In genomic region chr1:183272867-183273818, GRCm38 (mm10) we compare ENCODE assay signal across 9 mouse cellular contexts. TPM values are rescaled to one million over a fixed set of nuclear protein-coding genes. Genes with fewer than 3 reads are reported as not detected.
DNase-seq lines count a peak whose midpoint lies in the region; ATAC-seq and TF ChIP-seq lines count a peak whose summit lies in the region.
"Had no signal": no experiment of that assay in that cellular context is flagged by ENCODE, and none has a peak within 500 bp of the region (broad histone marks: within the 10 kb centered on the region; RNA-seq: fewer than 3 reads in every experiment).

No protein-coding gene starts in this region.

- no peak overlapping the region for H3K9ac ChIP-seq in intestine, postnatal 0 days (ENCODE audit: low read depth, low read length)
- H3K9ac ChIP-seq: liver, embryonic 13.5 days had no signal

- no peak overlapping the region for H3K4me2 ChIP-seq in intestine, postnatal 0 days (replicated peaks; ENCODE audit: low read depth)
- H3K4me2 ChIP-seq: liver, embryonic 13.5 days had no signal

- 61% methylated on average over 10 of the region's 10 CpGs for WGBS in heart, embryonic 10.5 days
- WGBS in intestine, postnatal 0 days, result 53% methylated on average over 10 of the region's 10 CpGs

- H3K4me1 ChIP-seq in heart, embryonic 10.5 days, result no peaks in the 10 kb centered on the region
- H3K4me1 ChIP-seq in intestine, postnatal 0 days (replicated peaks; ENCODE audit: control insufficient read depth, insufficient read depth, low read length), result no peaks in the 10 kb centered on the region
- H3K4me1 ChIP-seq: liver, embryonic 13.5 days had no signal

- H3K9me3 ChIP-seq in heart, embryonic 10.5 days, result no peaks in the 10 kb centered on the region
- no peaks in the 10 kb centered on the region for H3K9me3 ChIP-seq in intestine, postnatal 0 days (ENCODE audit: control insufficient read depth)
- H3K9me3 ChIP-seq: liver, embryonic 13.5 days had no signal

- H3K36me3 ChIP-seq in heart, embryonic 10.5 days, result peaks cover 10% of the 10 kb centered on the region
- peaks cover 5% of the 10 kb centered on the region; the same call in 1 of the 2 replicates for H3K36me3 ChIP-seq in intestine, postnatal 0 days (ENCODE audit: control insufficient read depth, insufficient read depth)

- peak; percentile 75 for TF ChIP-seq CTCF in intestine, postnatal 0 days (IDR thresholded peaks at IDR 0.05; ENCODE audit: low read depth)

- no peak for ATAC-seq in intestine, postnatal 0 days

- peak; percentile 15 to 16 for DNase-seq in heart, adult 18-20 months
- no peak for DNase-seq in heart, embryonic 10.5 days (ENCODE audit: low spot score)
- DNase-seq in 3T3-L1 (ENCODE audit: low read depth, low spot score) (peak; percentile 73), NIH3T3 (ENCODE audit: low read depth) (peak; percentile 69)
- no peak for DNase-seq in spleen, postnatal 36 days (ENCODE audit: low spot score in 2 of 2)
- no peak for DNase-seq in urinary bladder, postnatal 25 days (ENCODE audit: low spot score)
- no peak for DNase-seq in kidney, adult 18-20 months
- DNase-seq: liver, embryonic 13.5 days had no signal

- H3K27ac ChIP-seq in heart, embryonic 10.5 days, result no peak overlapping the region
- no peak overlapping the region for H3K27ac ChIP-seq in intestine, postnatal 0 days (ENCODE audit: low read depth, low read length)
- H3K27ac ChIP-seq: liver, embryonic 13.5 days had no signal

- no peak overlapping the region for H3K4me3 ChIP-seq in heart, embryonic 10.5 days
- H3K4me3 ChIP-seq in intestine, postnatal 0 days (ENCODE audit: low read depth, low read length), result no peak overlapping the region
- H3K4me3 ChIP-seq: liver, embryonic 13.5 days had no signal

- H3K27me3 ChIP-seq in heart, embryonic 10.5 days (ENCODE audit: insufficient read depth, poor library complexity, severe bottlenecking), result no peaks in the 10 kb centered on the region
- no peaks in the 10 kb centered on the region for H3K27me3 ChIP-seq in intestine, postnatal 0 days (replicated peaks; ENCODE audit: control insufficient read depth, insufficient read depth, low read length)
- H3K27me3 ChIP-seq: liver, embryonic 13.5 days had no signal

RNA-seq across cellular contexts. Expression of gene Aida, which starts 23.2 kb away (rescaled TPM):
- 10 to 100 TPM; 28.4 to 29.0 TPM for total RNA-seq in heart, adult 18-20 months (2021)
- polyA plus RNA-seq in heart, embryonic 10.5 days (2016; fragmentation: Nextera tagmentation; extraction: Ambion mirVana), result 27.5 and 41.1 TPM in 2 replicates
- 25.1 and 26.3 TPM in 2 replicates for polyA plus RNA-seq in intestine, postnatal 0 days (2015; fragmentation: Nextera tagmentation; extraction: Ambion mirVana)

RNA-seq across cellular contexts. Expression of gene Brox, which starts 23.9 kb away (rescaled TPM):
- 10 to 100 TPM; 29.4 to 31.9 TPM for total RNA-seq in heart, adult 18-20 months (2021)
- polyA plus RNA-seq in heart, embryonic 10.5 days (2016; fragmentation: Nextera tagmentation; extraction: Ambion mirVana), result 33.3 and 40.7 TPM in 2 replicates
- polyA plus RNA-seq in intestine, postnatal 0 days (2015; fragmentation: Nextera tagmentation; extraction: Ambion mirVana), result 29.7 and 32.5 TPM in 2 replicates

RNA-seq across cellular contexts. Expression of gene Disp1, which starts 51.8 kb away (rescaled TPM):
- 1 to 10 TPM; 7.6 to 8.3 TPM for total RNA-seq in heart, adult 18-20 months (2021)
- 10.8 and 11.4 TPM in 2 replicates for polyA plus RNA-seq in heart, embryonic 10.5 days (2016; fragmentation: Nextera tagmentation; extraction: Ambion mirVana)
- polyA plus RNA-seq in intestine, postnatal 0 days (2015; fragmentation: Nextera tagmentation; extraction: Ambion mirVana), result 4.5 and 5.5 TPM in 2 replicates

Comparison
In these comparisons a context has a peak if more than half of its experiments do, and no peak if none do; other contexts are left out.
1. DNase-seq: peak in heart, adult 18-20 months (2 of 2), 3T3-L1 (single experiment) and NIH3T3 (single experiment); none in heart, embryonic 10.5 days (single experiment), spleen, postnatal 36 days (0 of 2), urinary bladder, postnatal 25 days (single experiment) and kidney, adult 18-20 months (single experiment).